Mouse (Mus musculus): ENCODE results near the gene Zfand2b. TPM values are rescaled to one million over a fixed set of nuclear protein-coding genes. Genes with fewer than 3 reads are reported as not detected.

The Zfand2b gene
- 73.7 and 75.2 TPM in 2 replicates for polyA plus RNA-seq (2012; rRNA removed; ENCODE audit: low replicate concordance)

GRCm38 (mm10) chr1:75168472-75169464 lies at the start of gene Zfand2b:
Gene Zfand2b (plus strand): TSS chr1:75168646.

GRCm38 (mm10) chr1:75124346-75125321 lies 43.8 kb upstream of the Zfand2b start, which contains the start of gene Nhej1:
Gene Nhej1 (minus strand): TSS chr1:75125200.

DNA sequence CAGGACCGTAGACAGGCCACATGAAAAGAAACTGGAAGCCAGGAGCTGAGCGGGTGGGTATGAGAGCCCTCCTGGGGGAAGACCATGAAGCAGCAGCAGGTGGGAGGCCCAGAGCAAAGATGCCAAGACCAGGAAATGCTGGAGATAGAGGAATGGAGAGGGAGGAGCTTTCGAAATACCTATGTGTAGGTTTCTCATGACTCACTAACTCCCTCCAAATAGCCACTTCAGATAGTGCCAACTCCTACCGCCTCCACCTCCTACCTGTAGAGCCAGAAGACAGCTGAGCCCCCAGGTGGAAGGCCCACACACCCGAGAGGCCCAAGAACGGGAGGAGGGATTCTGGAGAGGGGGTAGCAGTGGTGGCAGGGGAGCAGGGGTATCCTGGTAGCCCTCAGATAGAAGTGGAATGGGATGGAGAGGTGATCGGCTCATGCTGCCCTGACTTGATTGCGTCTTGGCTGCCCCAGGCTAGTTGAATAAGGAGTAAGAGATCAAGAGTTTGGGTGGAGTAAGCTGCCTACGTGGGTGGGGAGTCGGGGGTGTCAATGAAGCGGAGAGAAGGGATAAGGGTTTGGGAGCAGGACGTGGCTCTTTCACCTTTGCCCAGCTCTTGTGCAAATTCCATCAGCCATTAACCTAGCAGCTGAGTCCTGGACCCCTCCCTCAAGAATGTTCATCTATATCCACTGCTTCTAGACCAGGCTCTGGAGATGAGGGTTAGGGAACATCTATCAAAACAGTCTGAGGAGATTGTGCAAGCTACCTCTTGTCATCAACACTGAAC lies 34.8 kb upstream of the Zfand2b start, which contains the start of gene Slc23a3:
Slc23a3 (minus strand) TSS at position 470 of the 787 bp plus-strand sequence.

GRCm38 (mm10) chr1:75142301-75143261 lies 25.9 kb upstream of the Zfand2b start, which contains the start of the genes Cnppd1 and Retreg2:
Gene Cnppd1 (minus strand): TSS chr1:75142711.
Gene Retreg2 (plus strand): TSS chr1:75142778.

GRCm38 (mm10) chr1:75180105-75180590 lies 11.7 kb downstream of the Zfand2b start, which contains the start of gene Abcb6:
Gene Abcb6 (minus strand): TSS chr1:75180392.

DNA sequence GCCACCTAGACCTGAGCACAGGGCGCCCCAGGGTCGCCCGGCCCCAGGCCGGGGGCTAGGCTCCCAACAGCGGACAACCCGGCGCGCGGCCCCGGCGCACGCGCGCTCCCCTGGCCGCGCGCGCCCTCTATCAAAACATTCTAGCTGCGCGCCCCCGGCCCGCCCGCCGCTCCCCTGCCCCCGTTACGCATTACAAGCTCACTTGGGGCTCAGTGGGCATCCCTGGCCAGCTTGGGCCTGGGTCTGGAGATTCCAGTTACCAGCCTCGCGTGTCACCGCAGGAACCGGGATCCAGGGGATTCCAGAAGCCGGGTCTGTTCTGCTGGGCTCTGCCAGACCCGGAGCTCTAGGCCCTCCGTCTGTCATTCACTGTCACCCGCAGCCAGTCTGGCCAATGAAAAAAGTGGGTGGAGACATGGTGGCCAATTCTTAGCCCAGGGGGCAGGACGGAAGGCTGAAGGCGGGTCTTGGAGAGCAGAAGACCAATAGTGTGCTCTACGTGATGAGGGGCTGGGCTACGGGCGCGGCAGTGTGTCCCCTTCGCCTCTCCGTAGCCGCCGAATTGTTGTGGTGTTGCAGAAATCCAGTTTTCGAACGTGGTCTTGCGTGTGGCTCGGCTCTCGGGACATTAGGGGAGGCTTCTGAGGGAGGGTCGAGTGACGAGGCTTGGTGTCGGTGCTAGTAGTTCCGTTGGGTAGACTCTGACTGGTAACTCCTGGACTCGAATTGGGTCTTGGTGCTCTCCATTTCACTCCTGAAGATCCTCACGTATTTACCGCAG lies 23.4 kb downstream of the Zfand2b start, which contains the start of the genes Ankzf1 and Atg9a:
Ankzf1 (plus strand) TSS at position 530 of the 781 bp plus-strand sequence.
Atg9a (minus strand) TSS at position 575 of the 781 bp plus-strand sequence.

GRCm38 (mm10) chr1:75210136-75211087 lies 42.0 kb downstream of the Zfand2b start, which contains the start of the genes Glb1l and Stk16:
Gene Glb1l (minus strand): TSS chr1:75210813.
Gene Stk16 (plus strand): TSS chr1:75210838.

DNA sequence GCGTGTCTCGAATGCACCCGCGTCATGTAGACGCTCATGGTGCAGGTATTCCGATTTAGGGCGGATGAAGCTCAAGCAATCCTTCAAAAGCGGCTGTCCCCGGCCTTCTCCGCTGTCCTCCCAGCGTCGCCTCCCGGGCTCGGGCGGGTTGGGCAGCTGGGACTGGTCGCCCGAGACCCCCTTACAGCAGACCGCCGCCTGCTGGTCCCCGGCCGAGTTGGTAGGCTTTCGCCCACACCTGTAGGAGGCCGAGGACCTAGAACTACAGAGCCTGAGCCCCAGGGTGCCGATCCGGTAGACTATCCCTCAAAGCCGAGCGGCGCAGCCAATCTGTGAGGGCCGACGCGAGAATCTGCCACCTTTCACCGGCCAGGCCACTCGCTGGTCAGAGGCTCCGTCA lies 51.1 kb downstream of the Zfand2b start, which contains the start of gene Tuba4a:
Tuba4a (minus strand) TSS at position 335 of the 400 bp plus-strand sequence.

Other genes starting within 250 kb of the Zfand2b start
- gene Cfap65, start 233.0 kb upstream of the Zfand2b start, polyA plus RNA-seq (2012; rRNA removed; ENCODE audit: low replicate concordance) = not detected in 2 replicates
- 0.14 and 0.22 TPM in 2 replicates for gene Ihh, start 217.0 kb upstream of the Zfand2b start, polyA plus RNA-seq (2012; rRNA removed; ENCODE audit: low replicate concordance)
- 2.6 and 5.6 TPM in 2 replicates for gene Nhej1, start 43.4 kb upstream of the Zfand2b start, polyA plus RNA-seq (2012; rRNA removed; ENCODE audit: low replicate concordance)
- 0.76 and 0.80 TPM in 2 replicates for gene Slc23a3, start 34.8 kb upstream of the Zfand2b start, polyA plus RNA-seq (2012; rRNA removed; ENCODE audit: low replicate concordance)
- gene Cnppd1, start 25.9 kb upstream of the Zfand2b start, polyA plus RNA-seq (2012; rRNA removed; ENCODE audit: low replicate concordance) = 66.5 and 70.1 TPM in 2 replicates
- gene Retreg2, start 25.9 kb upstream of the Zfand2b start, polyA plus RNA-seq (2012; rRNA removed; ENCODE audit: low replicate concordance) = 139 and 161 TPM in 2 replicates
- gene Abcb6, start 11.7 kb downstream of the Zfand2b start, polyA plus RNA-seq (2012; rRNA removed; ENCODE audit: low replicate concordance) = 19.2 and 31.3 TPM in 2 replicates
- 13.9 and 17.8 TPM in 2 replicates for gene Ankzf1, start 23.5 kb downstream of the Zfand2b start, polyA plus RNA-seq (2012; rRNA removed; ENCODE audit: low replicate concordance)
- gene Atg9a, start 23.6 kb downstream of the Zfand2b start, polyA plus RNA-seq (2012; rRNA removed; ENCODE audit: low replicate concordance) = 70.2 and 110 TPM in 2 replicates
- 9.4 and 18.5 TPM in 2 replicates for gene Glb1l, start 42.2 kb downstream of the Zfand2b start, polyA plus RNA-seq (2012; rRNA removed; ENCODE audit: low replicate concordance)
- gene Stk16, start 42.2 kb downstream of the Zfand2b start, polyA plus RNA-seq (2012; rRNA removed; ENCODE audit: low replicate concordance) = 187 and 188 TPM in 2 replicates
- gene Tuba4a, start 51.2 kb downstream of the Zfand2b start, polyA plus RNA-seq (2012; rRNA removed; ENCODE audit: low replicate concordance) = 75.9 and 184 TPM in 2 replicates
- gene A630095N17Rik, start 63.5 kb downstream of the Zfand2b start, polyA plus RNA-seq (2012; rRNA removed; ENCODE audit: low replicate concordance) = not detected in 2 replicates
- gene Dnajb2, start 67.8 kb downstream of the Zfand2b start, polyA plus RNA-seq (2012; rRNA removed; ENCODE audit: low replicate concordance) = 50.7 and 52.0 TPM in 2 replicates
- 0.11 and 0.19 TPM in 2 replicates for gene Ptprn, start 95.9 kb downstream of the Zfand2b start, polyA plus RNA-seq (2012; rRNA removed; ENCODE audit: low replicate concordance)
- not detected in 2 replicates for gene Resp18, start 109.8 kb downstream of the Zfand2b start, polyA plus RNA-seq (2012; rRNA removed; ENCODE audit: low replicate concordance)
- gene Dnpep, start 149.3 kb downstream of the Zfand2b start, polyA plus RNA-seq (2012; rRNA removed; ENCODE audit: low replicate concordance) = 167 and 178 TPM in 2 replicates
- gene Des, start 191.7 kb downstream of the Zfand2b start, polyA plus RNA-seq (2012; rRNA removed; ENCODE audit: low replicate concordance) = 24.9 and 299 TPM in 2 replicates
- 28.4 and 38.3 TPM in 2 replicates for gene Speg, start 206.7 kb downstream of the Zfand2b start, polyA plus RNA-seq (2012; rRNA removed; ENCODE audit: low replicate concordance)

All from mammary gland, adult 2 months (tissue).